In the genomic region with DNA sequence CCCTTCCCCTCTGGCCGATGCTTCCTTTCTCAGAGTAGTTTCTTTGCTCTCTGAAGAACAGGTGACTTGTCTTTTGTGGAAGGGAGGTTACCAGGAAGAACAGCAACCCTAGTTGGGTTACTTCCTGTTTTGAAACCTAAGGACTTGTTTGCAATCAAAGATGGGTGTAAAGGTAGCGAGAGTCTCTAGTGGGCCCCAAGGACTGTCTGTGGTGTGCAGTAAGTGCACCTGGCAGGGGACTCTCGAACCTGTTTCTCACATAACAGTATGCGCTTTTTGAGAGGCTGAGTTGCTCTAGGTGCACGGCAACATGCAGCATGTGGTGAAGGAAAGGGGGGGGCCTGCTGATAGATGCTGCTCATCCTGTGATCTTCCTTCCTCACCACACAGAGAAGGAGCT, we compare ENCODE assay signal across 10 mouse cellular contexts. TPM values are rescaled to one million over a fixed set of nuclear protein-coding genes. Genes with fewer than 3 reads are reported as not detected.
DNase-seq lines count a peak whose midpoint lies in the region; ATAC-seq and TF ChIP-seq lines count a peak whose summit lies in the region.
"Had no signal": no experiment of that assay in that cellular context is flagged by ENCODE, and none has a peak within 500 bp of the region (broad histone marks: within the 10 kb centered on the region; RNA-seq: fewer than 3 reads in every experiment).

No protein-coding gene starts in this region.

- intact Hi-C loops in gastrocnemius, adult 2 months (cut with DNase I) = loop anchor here (2.0 to 5.0 kb wide), 3 partner anchors 35 to 115 kb away; no protein-coding TSS in a partner anchor

- peaks cover 5% of the 10 kb centered on the region; the same call in 1 of the 2 replicates for H3K4me1 ChIP-seq in spleen, adult 2 months (ENCODE audit: control insufficient read depth, insufficient read depth, insufficient read length)
- peaks cover 97% of the 10 kb centered on the region for H3K4me1 ChIP-seq in liver, embryonic 15.5 days (replicated peaks)
- no peaks in the 10 kb centered on the region for H3K4me1 ChIP-seq in lung, postnatal 0 days (ENCODE audit: insufficient read depth, low read depth, low read length)

- peak overlapping the region; percentile 17; the same call in 1 of the 2 replicates for H3K4me3 ChIP-seq in gastrocnemius, adult 2 months
- H3K4me3 ChIP-seq in spleen, adult 2 months (ENCODE audit: extremely low read depth, insufficient read depth, insufficient read length) = no peak overlapping the region
- H3K4me3 ChIP-seq in liver, embryonic 15.5 days (replicated peaks) = peak overlapping the region; percentile 1; the same call in 1 of the 2 replicates
- no peak overlapping the region for H3K4me3 ChIP-seq in lung, postnatal 0 days (ENCODE audit: low read depth, low read length)

- ATAC-seq in liver, embryonic 15.5 days (ENCODE audit: insufficient read depth) = no peak
- no peak for ATAC-seq in lung, postnatal 0 days
- ATAC-seq: forebrain, embryonic 14.5 days had no signal

- no peak for TF ChIP-seq CTCF in gastrocnemius, adult 2 months (IDR thresholded peaks at IDR 0.05)
- no peak for TF ChIP-seq CTCF in spleen, adult 2 months (IDR thresholded peaks at IDR 0.05; ENCODE audit: extremely low read depth, insufficient read depth, insufficient read length, insufficient replicate concordance)
- no peak for TF ChIP-seq CTCF in lung, postnatal 0 days (IDR thresholded peaks at IDR 0.05)

- 47% methylated on average over 5 of the region's 5 CpGs for WGBS in spleen, adult 2 months
- WGBS in liver, embryonic 15.5 days (ENCODE audit: insufficient replicate concordance) = 59% methylated on average over 5 of the region's 5 CpGs
- 81% methylated on average over 5 of the region's 5 CpGs for WGBS in lung, postnatal 0 days

- no peak for TF ChIP-seq EP300 in lung, postnatal 0 days (IDR thresholded peaks at IDR 0.05)

- no peaks in the 10 kb centered on the region for H3K9me3 ChIP-seq in liver, embryonic 15.5 days (replicated peaks)
- no peaks in the 10 kb centered on the region for H3K9me3 ChIP-seq in lung, postnatal 0 days (ENCODE audit: low read length)

- H3K9ac ChIP-seq in liver, embryonic 15.5 days = peak overlapping the region; percentile 50
- no peak overlapping the region for H3K9ac ChIP-seq in lung, postnatal 0 days (replicated peaks; ENCODE audit: low read depth)

- TF ChIP-seq POLR2A in spleen, adult 2 months (IDR thresholded peaks at IDR 0.05; ENCODE audit: low read depth, low read length) = no peak

- peak overlapping the region; percentile 90 for H3K27ac ChIP-seq in gastrocnemius, adult 2 months
- peak overlapping the region; percentile 56 for H3K27ac ChIP-seq in spleen, adult 2 months (ENCODE audit: insufficient read depth, low read length)
- peak overlapping the region; percentile 95 for H3K27ac ChIP-seq in liver, embryonic 15.5 days (replicated peaks)
- H3K27ac ChIP-seq in lung, postnatal 0 days (ENCODE audit: low read length) = no peak overlapping the region

- H3K27me3 ChIP-seq in spleen, adult 2 months (ENCODE audit: control insufficient read depth, insufficient read depth, low read length) = no peaks in the 10 kb centered on the region
- no peaks in the 10 kb centered on the region for H3K27me3 ChIP-seq in liver, embryonic 15.5 days
- H3K27me3 ChIP-seq in lung, postnatal 0 days (replicated peaks; ENCODE audit: insufficient read depth, low read length) = no peaks in the 10 kb centered on the region

- DNase-seq in gastrocnemius, adult 2 months = no peak
- DNase-seq in gastrocnemius, adult 8-10 months (ENCODE audit: low spot score in 2 of 2) = no peak
- no peak for DNase-seq in spleen, adult 2 months (ENCODE audit: low read depth in 1 of 2, low spot score in 2 of 2)
- DNase-seq in spleen, postnatal 36 days (ENCODE audit: low spot score in 2 of 2) = no peak
- peak; percentile 51 for DNase-seq in thymus, postnatal 25 days
- no peak for DNase-seq in urinary bladder, postnatal 25 days (ENCODE audit: low spot score)
- no peak for DNase-seq in lung, postnatal 0 days (ENCODE audit: low spot score)
- DNase-seq: adrenal gland, postnatal 10 days had no signal

- H3K36me3 ChIP-seq in spleen, adult 2 months (ENCODE audit: control insufficient read depth, insufficient read depth, low read length) = no peaks in the 10 kb centered on the region
- no peaks in the 10 kb centered on the region for H3K36me3 ChIP-seq in liver, embryonic 15.5 days (replicated peaks)
- no peaks in the 10 kb centered on the region for H3K36me3 ChIP-seq in lung, postnatal 0 days (ENCODE audit: insufficient read depth, low read length)

- peak overlapping the region; percentile 49 for H3K4me2 ChIP-seq in liver, embryonic 15.5 days
- no peak overlapping the region for H3K4me2 ChIP-seq in lung, postnatal 0 days (replicated peaks; ENCODE audit: low read depth, low read length)

RNA-seq across cellular contexts. Expression of gene Cpeb4, which starts 40.0 kb away (rescaled TPM):
- total RNA-seq in gastrocnemius, adult 2 months (2021) = 100 to 1,000 TPM in 1 of 2 experiments, 10 to 100 TPM in 1; 95.0 to 120 TPM
- 100 to 1,000 TPM in 2 of 4 experiments, 10 to 100 TPM in 2; 81.9 to 144 (median 103) TPM for total RNA-seq in gastrocnemius, adult 8-10 months (2022)
- polyA plus RNA-seq in spleen, adult 2 months (2012; rRNA removed) = 8.5 and 10.4 TPM in 2 replicates
- polyA plus RNA-seq in liver, embryonic 15.5 days (2015; fragmentation: Nextera tagmentation; extraction: Ambion mirVana) = 19.0 and 19.1 TPM in 2 replicates
- 5.9 and 6.8 TPM in 2 replicates for polyA plus RNA-seq in lung, postnatal 0 days (2015; fragmentation: Nextera tagmentation; extraction: Ambion mirVana)

Comparison
In these comparisons a context has a peak if more than half of its experiments do, and no peak if none do; other contexts are left out.
1. H3K4me3 ChIP-seq: peak in gastrocnemius, adult 2 months (single experiment) and liver, embryonic 15.5 days (single experiment); none in spleen, adult 2 months (single experiment) and lung, postnatal 0 days (single experiment).